Mouse (Mus musculus) embryonic stem cell, embryonic (primary cell): ENCODE data around the gene Ocel1.
"Not testable (repeated sequence)": the region's sequence is repeated elsewhere in the genome, so short reads cannot be mapped to it uniquely, and the experiment has no call there.

Source experiments
- CTCF ChIA-PET, 4 experiments: fragments of 300-600 bp in 2 of 4; fragments of 350-600 bp in 2 of 4; sonication (Branson Sonifier 250); formaldehyde crosslinking; loops; one replicate each; lab custom pipeline; 2022; ENCODE audit warnings: inconsistent platforms in 2 of 4; lab: Charles Lee
- POLR2A ChIA-PET, 4 experiments: fragments of 300-600 bp in 2 of 4; fragments of 350-600 bp in 2 of 4; sonication (Branson Sonifier 250); formaldehyde crosslinking; loops; one replicate each; lab custom pipeline; 2022; ENCODE audit warnings: antibody characterized with exemption in 4 of 4, inconsistent platforms in 1 of 4; lab: Charles Lee

The Ocel1 gene

GRCm38 (mm10) chr8:71371236-71371848 is at the start of gene Ocel1:
TSS of gene Ocel1 (plus strand) at chr8:71371298.
- ChIA-PET POLR2A (interaction anchor here (0.6 to 6.4 kb wide), 25 partner anchors 9 to 532 kb away, joined by 3 to 41 read pairs (median 4); partner anchors contain the start of genes Ankle1 (in 2 of the 4), Nr2f6 (in 2 of the 4), Arrdc2 (in 1 of the 4) and Mrpl34 (in 1 of the 4)), CTCF (interaction anchor here (0.5 to 3.2 kb wide), 28 partner anchors 9 to 945 kb away, joined by 3 to 19 read pairs (median 3); partner anchors contain the start of genes Nr2f6 (in 2 of the 4), Ankle1 (in 1 of the 4), Gm3336 (in 1 of the 4) and Mrpl34 (in 1 of the 4))

DNA sequence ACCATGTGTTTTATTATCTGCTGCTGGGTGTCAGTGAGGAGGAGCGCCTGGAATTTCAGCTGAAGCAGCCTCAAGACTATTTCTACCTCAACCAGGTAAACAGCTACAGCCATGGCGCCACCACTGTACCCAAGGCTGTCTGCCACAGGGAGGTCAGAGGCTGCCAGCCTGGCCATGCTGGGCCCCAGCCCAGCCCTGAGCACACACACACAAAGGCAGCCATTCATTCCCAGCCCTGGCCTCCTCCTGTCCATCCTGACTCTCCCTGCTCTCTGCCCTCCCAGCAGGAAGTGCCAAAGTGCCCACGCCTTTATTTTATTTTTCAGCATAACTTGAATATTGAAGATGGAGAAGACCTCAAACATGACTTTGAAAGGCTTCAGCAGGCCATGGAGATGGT is 48.2 kb upstream of the Ocel1 start:
- CTCF ChIA-PET: no interaction called here
- POLR2A ChIA-PET: interaction anchor here in 2 of 4 experiments (0.6 to 2.4 kb wide), 2 partner anchors 51 to 605 kb away, joined by 3 to 11 read pairs; partner anchors contain the start of genes Gm3336 (in 1 of the 2) and Myo9b (in 1 of the 2)

DNA sequence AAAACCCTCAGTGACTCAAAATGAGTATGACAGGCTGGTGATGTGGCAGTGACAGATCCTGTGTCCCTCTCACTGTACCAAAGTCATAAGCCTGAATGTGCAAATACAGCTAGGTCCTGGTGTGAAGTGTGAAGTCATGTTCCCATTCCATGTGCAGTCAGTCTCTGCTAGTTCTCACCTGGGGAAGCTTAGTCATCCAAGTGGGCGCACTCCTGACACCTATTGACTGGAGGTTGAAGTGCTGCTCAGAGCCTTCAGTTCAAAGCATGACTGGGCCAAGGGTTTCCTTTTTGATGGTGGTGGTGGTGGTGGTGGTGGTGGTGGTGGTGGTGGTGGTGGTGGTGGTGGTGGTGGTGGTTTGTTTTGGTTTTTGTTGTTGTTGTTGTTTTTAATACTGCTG is 46.2 kb upstream of the Ocel1 start:
- ChIA-PET CTCF (interaction anchor here in 2 of 4 experiments (0.7 to 1.3 kb wide), 7 partner anchors 17 to 480 kb away, joined by 3 to 5 read pairs (median 4); partner anchors contain the start of genes Abhd8 (in 1 of the 2), Mrpl34 (in 1 of the 2) and Myo9b (in 1 of the 2)), POLR2A (interaction anchor here in 2 of 4 experiments (0.7 to 2.4 kb wide), 6 partner anchors 15 to 470 kb away, joined by 3 to 11 read pairs (median 3); partner anchors contain the start of genes Myo9b (in 1 of the 2) and Use1 (in 1 of the 2))

- POLR2A ChIA-PET: not testable (repeated sequence)
- CTCF ChIA-PET: interaction anchor here in 1 of 4 experiments (0.6 to 0.7 kb wide), 2 partner anchors 44 to 48 kb away, joined by 3 to 4 read pairs; no protein-coding TSS in a partner anchor
Measured at GRCm38 (mm10) chr8:71337834-71338233, 33.3 kb upstream of the Ocel1 start.

GRCm38 (mm10) chr8:71340625-71341024 is 30.5 kb upstream of the Ocel1 start:
- CTCF ChIA-PET: interaction anchor here (0.5 to 1.3 kb wide), 10 partner anchors 12 to 818 kb away, joined by 3 to 6 read pairs (median 3); partner anchors contain the start of genes Use1 (in 2 of the 4), Ankle1 (in 1 of the 4), Arrdc2 (in 1 of the 4) and Haus8 (in 1 of the 4)
- POLR2A ChIA-PET: interaction anchor here in 2 of 4 experiments (0.5 to 1.1 kb wide), 4 partner anchors 14 to 219 kb away, joined by 3 to 4 read pairs (median 3); partner anchors contain the start of genes Haus8 (in 1 of the 2) and Myo9b (in 1 of the 2)

DNA sequence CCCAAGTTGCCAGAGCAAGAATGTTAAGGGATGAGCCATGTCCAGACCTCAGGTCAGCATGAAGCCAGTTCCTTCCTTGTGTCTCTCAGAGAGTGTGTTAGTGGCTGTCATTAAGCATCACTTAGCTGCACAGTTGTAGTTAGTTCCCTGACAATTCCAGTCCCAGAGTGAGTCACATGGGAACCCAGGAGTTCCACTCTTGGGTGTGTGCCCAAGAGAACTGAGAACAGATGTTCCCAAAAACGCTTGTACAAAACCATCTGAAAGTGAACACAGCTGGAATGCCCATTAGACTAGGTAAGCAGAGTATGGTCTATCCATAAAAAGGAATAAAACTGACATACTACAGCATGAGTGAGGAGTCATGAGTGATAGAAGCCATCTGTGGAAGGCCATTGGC is 24.5 kb upstream of the Ocel1 start:
- CTCF ChIA-PET: no interaction called here
- POLR2A ChIA-PET: interaction anchor here in 2 of 4 experiments (1.2 to 1.6 kb wide), 2 partner anchors 11 to 20 kb away, joined by 3 to 5 read pairs; partner anchors contain the start of gene Use1 (in 1 of the 2)

DNA sequence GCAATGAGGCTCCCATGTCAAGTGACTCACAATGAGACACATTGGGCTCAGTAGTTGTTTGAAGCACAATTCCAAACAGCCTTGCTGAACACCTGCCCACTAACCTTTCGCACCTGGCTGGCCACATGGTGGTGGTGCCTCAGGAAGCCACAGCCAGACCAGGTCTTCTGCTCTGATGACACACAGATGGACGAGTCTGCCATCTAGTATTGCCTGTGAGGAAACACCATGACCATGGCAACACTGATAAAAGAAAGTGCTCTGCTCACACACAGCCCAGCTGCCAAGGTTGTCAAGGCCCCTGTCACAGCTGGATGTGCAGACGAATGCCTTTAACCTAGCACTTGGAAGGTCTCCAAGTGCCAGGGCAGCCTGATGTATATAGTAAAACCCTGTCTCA is 20.0 kb upstream of the Ocel1 start:
- ChIA-PET CTCF (no interaction called here), POLR2A (no interaction called here)

DNA sequence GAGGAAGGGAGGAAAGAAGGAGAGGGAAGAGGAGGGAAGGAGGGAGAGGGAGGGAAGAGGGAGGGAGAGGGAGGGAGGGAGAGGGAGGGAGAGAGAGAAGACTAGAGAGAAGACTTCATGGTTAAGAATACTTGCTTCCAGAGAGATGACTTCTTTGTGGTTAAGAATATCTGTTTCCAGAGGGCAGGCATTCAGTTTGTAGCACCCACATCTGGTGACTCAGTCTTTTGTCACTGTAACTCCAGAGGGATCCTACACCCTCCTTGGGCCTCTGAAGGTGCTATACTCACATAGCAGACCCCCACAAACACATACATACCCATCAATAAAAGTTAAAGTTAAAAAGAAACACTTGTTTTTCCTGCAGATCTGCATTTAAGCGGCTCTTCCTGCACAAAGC is 19.6 kb upstream of the Ocel1 start:
- ChIA-PET CTCF (no interaction called here), POLR2A (interaction anchor here in 2 of 4 experiments (1.0 to 1.2 kb wide), 2 partner anchors 10 to 455 kb away, joined by 3 read pairs; partner anchors contain the start of gene Rpl18a (in 1 of the 2))

DNA sequence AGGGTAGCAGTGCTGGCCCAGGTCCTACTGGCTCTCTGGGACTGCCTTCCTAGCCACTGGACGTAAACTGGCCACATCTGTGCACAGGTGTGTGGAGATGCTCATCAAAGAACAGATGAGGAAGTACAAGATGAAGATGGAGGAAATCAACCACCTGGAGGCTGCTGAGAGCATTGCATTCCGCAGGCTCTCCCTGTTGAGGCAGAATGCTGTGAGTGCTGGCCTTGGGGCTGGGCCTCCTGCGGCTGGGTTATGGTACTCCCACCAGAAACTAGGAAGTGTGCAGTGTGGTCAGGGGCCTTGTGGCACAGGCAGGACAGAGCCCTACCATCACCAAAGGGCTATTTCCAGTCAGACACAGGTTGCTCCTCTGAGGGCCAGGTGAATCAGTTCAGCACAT is 13.1 kb upstream of the Ocel1 start:
- ChIA-PET POLR2A (interaction anchor here in 3 of 4 experiments (0.6 to 2.3 kb wide), 16 partner anchors 8 to 461 kb away, joined by 3 to 14 read pairs (median 4); partner anchors contain the start of genes Myo9b (in 2 of the 3), Rpl18a (in 2 of the 3), Use1 (in 2 of the 3) and Ankle1 (in 1 of the 3)), CTCF (interaction anchor here in 3 of 4 experiments (0.6 to 1.1 kb wide), 4 partner anchors 32 to 82 kb away, joined by 3 to 4 read pairs (median 3); partner anchors contain the start of gene Ankle1 (in 1 of the 3))

DNA sequence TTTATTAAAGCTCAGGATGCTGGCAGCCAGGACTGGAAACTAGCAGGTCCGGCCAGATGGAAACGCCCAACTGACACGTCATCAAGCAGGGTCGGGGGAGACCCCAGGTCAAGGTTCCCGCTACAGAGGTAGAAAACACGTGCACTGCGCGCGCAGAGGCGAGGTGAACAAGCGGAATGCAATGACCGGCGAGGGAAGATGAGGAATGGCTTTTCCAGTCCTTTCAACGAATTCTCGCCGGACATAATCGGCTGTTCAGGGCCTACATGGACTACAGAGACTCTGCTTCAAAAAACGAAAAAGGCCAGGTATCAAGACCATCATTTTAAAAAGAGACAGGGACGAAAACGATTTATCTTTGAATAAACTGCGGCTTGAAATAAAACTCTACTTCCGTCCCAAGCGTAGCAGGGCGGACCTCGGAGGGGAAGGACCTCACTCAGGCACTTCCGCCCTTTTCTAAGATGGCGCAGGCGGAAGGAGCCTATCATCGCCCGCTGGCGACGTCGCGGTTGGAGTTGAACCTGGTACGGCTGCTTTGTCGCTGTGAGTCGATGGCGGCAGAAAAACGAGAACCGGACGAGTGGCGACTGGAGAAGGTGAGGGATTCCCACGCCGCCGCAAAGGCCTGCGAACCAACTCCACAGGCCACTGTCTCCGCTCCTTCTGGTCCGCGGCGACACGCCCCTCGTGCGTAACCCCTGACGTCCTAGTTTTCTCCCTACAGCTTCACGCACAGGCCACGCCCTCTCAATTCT is 4.1 kb upstream of the Ocel1 start, which contains the start of gene Use1:
TSS of gene Use1 (plus strand) at position 78 of the 758 bp plus-strand sequence.
- CTCF ChIA-PET: interaction anchor here in 3 of 4 experiments (1.1 to 2.4 kb wide), 6 partner anchors 9 to 152 kb away, joined by 3 to 8 read pairs (median 4); partner anchors contain the start of gene Myo9b (in 1 of the 3)

GRCm38 (mm10) chr8:71367529-71368176 is 3.4 kb upstream of the Ocel1 start:
- ChIA-PET POLR2A (interaction anchor here in 3 of 4 experiments (0.6 to 4.4 kb wide), 42 partner anchors 8 to 717 kb away, joined by 3 to 25 read pairs (median 4); partner anchors contain the start of genes Ankle1 (in 2 of the 3), Arrdc2 (in 2 of the 3), Babam1 (in 2 of the 3) and Map1s (in 2 of the 3)), CTCF (interaction anchor here in 1 of 4 experiments (1.3 to 2.4 kb wide), 4 partner anchors 9 to 151 kb away, joined by 3 to 8 read pairs (median 4); partner anchors contain the start of gene Myo9b)

More for the DNA sequence above, 4.1 kb upstream of the Ocel1 start, which contains the start of gene Use1:
- POLR2A ChIA-PET: interaction anchor here in 3 of 4 experiments (0.6 to 4.4 kb wide), 54 partner anchors 8 to 717 kb away, joined by 3 to 25 read pairs (median 4); partner anchors contain the start of genes Ankle1 (in 2 of the 3), Jund (in 2 of the 3), Map1s (in 2 of the 3) and Abhd8 (in 1 of the 3)

DNA sequence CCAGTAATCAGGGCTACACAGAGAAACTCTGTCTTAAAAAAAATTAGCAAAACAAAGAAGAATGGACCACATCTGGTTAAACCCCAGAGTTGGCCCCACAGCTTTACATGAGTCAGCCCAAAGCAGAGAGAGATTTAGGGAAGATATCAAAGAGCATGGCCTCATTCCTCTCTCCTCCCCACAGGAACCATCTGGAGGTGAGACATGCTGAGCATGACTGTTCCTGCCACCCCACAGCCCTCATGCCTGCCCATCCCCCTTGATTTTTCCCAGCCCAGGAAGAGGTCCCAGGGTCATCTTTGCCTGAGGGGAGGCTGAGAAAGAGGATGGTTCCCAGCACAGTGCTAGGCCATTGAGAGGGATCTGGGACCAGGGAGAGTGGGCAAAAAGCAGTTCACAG is 2.7 kb upstream of the Ocel1 start:
- ChIA-PET CTCF (interaction anchor here in 1 of 4 experiments (1.5 to 2.4 kb wide), 3 partner anchors 8 to 151 kb away, joined by 3 to 8 read pairs (median 5); partner anchors contain the start of gene Myo9b), POLR2A (interaction anchor here in 2 of 4 experiments (0.6 to 4.4 kb wide), 14 partner anchors 8 to 529 kb away, joined by 3 to 25 read pairs (median 9); partner anchors contain the start of genes Arrdc2 (in 2 of the 2), Ankle1 (in 1 of the 2), Babam1 (in 1 of the 2) and Haus8 (in 1 of the 2))

DNA sequence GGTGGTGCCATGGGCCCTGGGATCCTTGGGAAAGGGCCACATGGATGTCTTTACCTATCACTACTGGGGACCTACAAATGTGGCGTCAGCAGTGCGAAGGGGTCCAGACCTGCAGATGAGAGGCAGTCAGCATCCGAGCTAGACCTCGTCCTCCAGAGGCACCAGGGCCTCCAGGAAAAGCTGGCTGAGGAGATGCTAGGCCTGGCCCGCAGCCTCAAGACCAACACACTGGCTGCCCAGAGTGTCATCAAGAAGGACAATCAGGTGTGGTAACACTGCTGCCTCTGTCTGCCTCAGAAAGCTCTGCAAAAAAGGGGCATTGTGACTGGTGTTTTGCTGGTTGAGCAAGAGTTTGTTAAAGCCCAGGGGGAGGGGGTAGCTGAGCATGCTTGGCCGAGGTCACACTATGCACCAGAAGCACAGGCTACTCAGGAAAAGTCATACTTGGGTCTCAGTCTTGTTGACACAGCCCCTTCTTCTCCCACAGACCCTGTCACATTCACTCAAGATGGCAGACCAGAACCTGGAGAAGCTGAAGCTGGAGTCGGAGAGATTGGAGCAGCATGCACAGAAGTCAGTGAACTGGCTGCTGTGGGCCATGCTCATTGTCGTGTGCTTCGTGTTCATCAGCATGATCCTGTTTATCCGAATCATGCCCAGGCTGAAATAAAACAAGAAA is 1.9 kb upstream of the Ocel1 start:
- POLR2A ChIA-PET: interaction anchor here in 2 of 4 experiments (1.8 to 4.4 kb wide), 5 partner anchors 15 to 475 kb away, joined by 4 to 25 read pairs (median 16); partner anchors contain the start of genes Ankle1 (in 1 of the 2), Haus8 (in 1 of the 2) and Myo9b (in 1 of the 2)
- CTCF ChIA-PET: no interaction called here

- POLR2A ChIA-PET: interaction anchor here in 2 of 4 experiments (0.7 to 6.4 kb wide), 14 partner anchors 10 to 531 kb away, joined by 3 to 41 read pairs (median 6); partner anchors contain the start of genes Ankle1 (in 2 of the 2), Nr2f6 (in 2 of the 2) and Arrdc2 (in 1 of the 2)
- CTCF ChIA-PET: interaction anchor here in 3 of 4 experiments (0.5 to 3.2 kb wide), 11 partner anchors 10 to 648 kb away, joined by 3 to 19 read pairs (median 4); partner anchors contain the start of genes Nr2f6 (in 1 of the 3) and Rpl18a (in 1 of the 3)
Measured at GRCm38 (mm10) chr8:71370711-71371235, 325 bp upstream of the Ocel1 start.

DNA sequence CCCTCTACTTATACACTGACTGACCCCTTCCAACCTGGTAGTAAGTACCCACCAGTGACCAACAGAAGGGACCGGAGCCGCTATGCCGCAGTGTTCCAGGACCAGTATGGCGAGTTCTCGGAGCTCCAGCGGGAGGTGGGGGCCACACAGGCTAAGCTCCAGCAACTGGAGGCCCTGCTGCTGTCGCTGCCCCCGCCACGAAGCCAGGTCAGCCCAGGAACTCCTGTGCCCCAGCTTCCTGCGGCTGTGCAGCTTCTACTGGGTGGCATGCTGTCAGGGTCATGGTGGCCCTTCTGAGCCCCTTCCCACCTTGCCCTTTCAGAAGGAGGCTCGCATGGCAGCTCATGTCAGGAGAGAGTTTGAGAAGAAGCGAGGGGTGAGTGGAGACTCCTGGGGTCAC is 1.3 kb downstream of the Ocel1 start:
- POLR2A ChIA-PET: interaction anchor here (0.8 to 6.4 kb wide), 19 partner anchors 8 to 533 kb away, joined by 3 to 41 read pairs (median 4); partner anchors contain the start of genes Ankle1 (in 3 of the 4), Nr2f6 (in 2 of the 4), Arrdc2 (in 1 of the 4) and Mrpl34 (in 1 of the 4)
- CTCF ChIA-PET: interaction anchor here (0.5 to 3.2 kb wide), 16 partner anchors 9 to 105 kb away, joined by 3 to 19 read pairs (median 4); partner anchors contain the start of genes Ankle1 (in 2 of the 4) and Nr2f6 (in 2 of the 4)
